Mouse (Mus musculus): Measurements from ENCODE around the gene Tubal3. TPM values are rescaled to one million over a fixed set of nuclear protein-coding genes. Genes with fewer than 3 reads are reported as not detected.

Gene Tubal3
- polyA plus RNA-seq, 1 experiment, result not detected

DNA sequence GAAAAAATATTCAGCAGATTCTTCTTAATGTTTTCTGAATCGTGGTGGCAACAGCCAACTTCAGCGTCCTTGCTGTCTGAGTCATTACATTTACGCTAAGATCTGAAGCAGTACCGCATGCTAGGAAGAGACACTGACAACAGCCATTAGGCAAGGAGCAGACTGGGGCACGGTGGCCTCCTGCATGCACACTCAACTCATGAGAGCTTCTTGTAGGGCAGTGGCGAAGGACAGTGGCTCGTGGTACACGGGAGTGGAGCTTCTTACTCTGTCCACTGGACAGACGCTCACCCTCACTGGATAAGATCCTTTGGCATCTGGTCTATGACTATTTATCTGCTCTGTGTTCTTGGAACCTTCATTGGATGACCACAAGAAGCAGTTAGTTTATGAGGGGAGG is 18.8 kb upstream of the Tubal3 start:
- Histone ChIP-seq H3K27me3 (ENCODE audit: control insufficient read depth, insufficient read depth, insufficient read length) (no peaks in the 10 kb centered on the region), H3ac (ENCODE audit: control insufficient read depth, insufficient read length, low read depth) (no peak overlapping the region), H3K79me3 (ENCODE audit: low read depth) (no peaks in the 10 kb centered on the region), H3K36me3 (ENCODE audit: control insufficient read depth, insufficient read depth) (peaks cover 7% of the 10 kb centered on the region), H3K79me2 (ENCODE audit: control insufficient read depth, insufficient read depth) (no peaks in the 10 kb centered on the region), H3K4me3 (ENCODE audit: insufficient read depth, poor library complexity, severe bottlenecking) (no peak overlapping the region)
- no peak for TF ChIP-seq FOSL1 (IDR thresholded peaks at IDR 0.05; ENCODE audit: insufficient read depth, low read length, poor library complexity, severe bottlenecking)
- no peak for TF ChIP-seq CTCF (IDR thresholded peaks at IDR 0.05; ENCODE audit: control insufficient read depth, insufficient read depth, insufficient read length)

GRCm38 (mm10) chr13:3907151-3907696 is 10.8 kb upstream of the Tubal3 start:
- Histone ChIP-seq H3K36me3 (ENCODE audit: control insufficient read depth, insufficient read depth) (peaks cover 23% of the 10 kb centered on the region), H3K79me3 (ENCODE audit: low read depth) (no peaks in the 10 kb centered on the region), H3ac (ENCODE audit: control insufficient read depth, insufficient read length, low read depth) (no peak overlapping the region), H3K4me3 (ENCODE audit: insufficient read depth, poor library complexity, severe bottlenecking) (no peak overlapping the region), H3K27me3 (ENCODE audit: control insufficient read depth, insufficient read depth, insufficient read length) (no peaks in the 10 kb centered on the region), H3K79me2 (ENCODE audit: control insufficient read depth, insufficient read depth) (no peaks in the 10 kb centered on the region)
- TF ChIP-seq USF1 (IDR thresholded peaks at IDR 0.05; ENCODE audit: low read depth) (no peak), CEBPB (IDR thresholded peaks at IDR 0.05; ENCODE audit: low read depth) (no peak), CTCF (IDR thresholded peaks at IDR 0.05; ENCODE audit: control insufficient read depth, insufficient read depth, insufficient read length) (no peak), MYOD1 (IDR thresholded peaks at IDR 0.05; ENCODE audit: control insufficient read depth, insufficient read length, low read depth) (no peak)

DNA sequence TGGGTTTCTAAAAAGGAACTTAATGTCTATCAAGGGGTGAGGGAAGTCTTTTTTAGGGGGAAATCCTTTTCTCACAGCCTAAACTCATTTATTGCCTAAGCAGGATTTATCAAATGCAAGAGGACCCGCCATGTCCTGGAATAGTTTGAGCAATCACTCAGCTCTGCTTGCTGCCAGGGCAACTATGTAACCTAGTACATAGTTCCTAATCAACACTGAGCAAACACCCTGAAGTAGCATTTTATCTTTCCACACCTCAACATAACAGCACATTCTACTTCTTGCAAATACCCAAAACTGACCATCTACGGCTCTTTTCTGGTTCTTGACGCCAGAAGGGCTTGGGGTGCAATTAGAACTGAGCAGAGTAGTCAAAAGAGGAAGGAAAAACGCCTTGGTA is 9.8 kb upstream of the Tubal3 start:
- H3K27me3 ChIP-seq (ENCODE audit: control insufficient read depth, insufficient read depth, insufficient read length), result no peaks in the 10 kb centered on the region
- H3K36me3 ChIP-seq (ENCODE audit: control insufficient read depth, insufficient read depth), result peaks cover 28% of the 10 kb centered on the region
- H3K4me3 ChIP-seq (ENCODE audit: insufficient read depth, poor library complexity, severe bottlenecking), result no peak overlapping the region
- H3ac ChIP-seq (ENCODE audit: control insufficient read depth, insufficient read length, low read depth), result no peak overlapping the region
- no peaks in the 10 kb centered on the region for H3K79me2 ChIP-seq (ENCODE audit: control insufficient read depth, insufficient read depth)
- TF ChIP-seq CEBPB (IDR thresholded peaks at IDR 0.05; ENCODE audit: low read depth), result no peak
- no peak for TF ChIP-seq CTCF (IDR thresholded peaks at IDR 0.05; ENCODE audit: control insufficient read depth, insufficient read depth, insufficient read length)
- TF ChIP-seq MAX (IDR thresholded peaks at IDR 0.05), result no peak
- no peak for TF ChIP-seq USF1 (IDR thresholded peaks at IDR 0.05; ENCODE audit: low read depth)
- no peak for TF ChIP-seq FOSL1 (IDR thresholded peaks at IDR 0.05; ENCODE audit: insufficient read depth, low read length, poor library complexity, severe bottlenecking)
- no peak for TF ChIP-seq MYOD1 (IDR thresholded peaks at IDR 0.05; ENCODE audit: control insufficient read depth, insufficient read length, low read depth)
- no peak for TF ChIP-seq MYOG (IDR thresholded peaks at IDR 0.05; ENCODE audit: control insufficient read depth, extremely low read depth, insufficient read length)
- H3K79me3 ChIP-seq (ENCODE audit: low read depth), result no peaks in the 10 kb centered on the region

- Histone ChIP-seq H3K79me2 (ENCODE audit: control insufficient read depth, insufficient read depth) (peaks cover 12% of the 10 kb centered on the region), H3K79me3 (ENCODE audit: low read depth) (peaks cover 9% of the 10 kb centered on the region), H3K27me3 (ENCODE audit: control insufficient read depth, insufficient read depth, insufficient read length) (no peaks in the 10 kb centered on the region), H3K36me3 (ENCODE audit: control insufficient read depth, insufficient read depth) (peaks cover 19% of the 10 kb centered on the region), H3K4me3 (ENCODE audit: insufficient read depth, poor library complexity, severe bottlenecking) (no peak overlapping the region), H3ac (ENCODE audit: control insufficient read depth, insufficient read length, low read depth) (no peak overlapping the region)
- TF ChIP-seq MYOD1 (IDR thresholded peaks at IDR 0.05; ENCODE audit: control insufficient read depth, insufficient read length, low read depth) (no peak), MAX (IDR thresholded peaks at IDR 0.05) (no peak), CTCF (IDR thresholded peaks at IDR 0.05; ENCODE audit: control insufficient read depth, insufficient read depth, insufficient read length) (no peak), FOSL1 (IDR thresholded peaks at IDR 0.05; ENCODE audit: insufficient read depth, low read length, poor library complexity, severe bottlenecking) (no peak), USF1 (IDR thresholded peaks at IDR 0.05; ENCODE audit: low read depth) (no peak), CEBPB (IDR thresholded peaks at IDR 0.05; ENCODE audit: low read depth) (no peak)
These were observed 7.7 kb upstream of the Tubal3 start for GRCm38 (mm10) chr13:3910356-3910755.

- TF ChIP-seq MAX (IDR thresholded peaks at IDR 0.05) (no peak), CTCF (IDR thresholded peaks at IDR 0.05; ENCODE audit: control insufficient read depth, insufficient read depth, insufficient read length) (no peak), FOSL1 (IDR thresholded peaks at IDR 0.05; ENCODE audit: insufficient read depth, low read length, poor library complexity, severe bottlenecking) (no peak), CEBPB (IDR thresholded peaks at IDR 0.05; ENCODE audit: low read depth) (no peak), MYOD1 (IDR thresholded peaks at IDR 0.05; ENCODE audit: control insufficient read depth, insufficient read length, low read depth) (no peak), MYOG (IDR thresholded peaks at IDR 0.05; ENCODE audit: control insufficient read depth, extremely low read depth, insufficient read length) (no peak), USF1 (IDR thresholded peaks at IDR 0.05; ENCODE audit: low read depth) (no peak)
- peaks cover 11% of the 10 kb centered on the region for H3K36me3 ChIP-seq (ENCODE audit: control insufficient read depth, insufficient read depth)
- no peak overlapping the region for H3ac ChIP-seq (ENCODE audit: control insufficient read depth, insufficient read length, low read depth)
- no peaks in the 10 kb centered on the region for H3K27me3 ChIP-seq (ENCODE audit: control insufficient read depth, insufficient read depth, insufficient read length)
- peaks cover 28% of the 10 kb centered on the region for H3K79me3 ChIP-seq (ENCODE audit: low read depth)
- H3K4me3 ChIP-seq (ENCODE audit: insufficient read depth, poor library complexity, severe bottlenecking), result no peak overlapping the region
- peaks cover 38% of the 10 kb centered on the region for H3K79me2 ChIP-seq (ENCODE audit: control insufficient read depth, insufficient read depth)
These were observed 4.6 kb upstream of the Tubal3 start for GRCm38 (mm10) chr13:3913504-3913903.

GRCm38 (mm10) chr13:3924483-3924882 is 6.4 kb downstream of the Tubal3 start:
- Histone ChIP-seq H3K27me3 (ENCODE audit: control insufficient read depth, insufficient read depth, insufficient read length) (no peaks in the 10 kb centered on the region), H3ac (ENCODE audit: control insufficient read depth, insufficient read length, low read depth) (no peak overlapping the region), H3K79me3 (ENCODE audit: low read depth) (no peaks in the 10 kb centered on the region), H3K36me3 (ENCODE audit: control insufficient read depth, insufficient read depth) (no peaks in the 10 kb centered on the region), H3K79me2 (ENCODE audit: control insufficient read depth, insufficient read depth) (no peaks in the 10 kb centered on the region), H3K4me3 (ENCODE audit: insufficient read depth, poor library complexity, severe bottlenecking) (no peak overlapping the region)
- no peak for TF ChIP-seq MYOD1 (IDR thresholded peaks at IDR 0.05; ENCODE audit: control insufficient read depth, insufficient read length, low read depth)
- TF ChIP-seq FOSL1 (IDR thresholded peaks at IDR 0.05; ENCODE audit: insufficient read depth, low read length, poor library complexity, severe bottlenecking), result no peak
- TF ChIP-seq MYOG (IDR thresholded peaks at IDR 0.05; ENCODE audit: control insufficient read depth, extremely low read depth, insufficient read length), result no peak
- no peak for TF ChIP-seq USF1 (IDR thresholded peaks at IDR 0.05; ENCODE audit: low read depth)
- no peak for TF ChIP-seq CEBPB (IDR thresholded peaks at IDR 0.05; ENCODE audit: low read depth)
- TF ChIP-seq MAX (IDR thresholded peaks at IDR 0.05), result no peak
